Mouse (Mus musculus) lung, postnatal 0 days (tissue): ENCODE results near the gene Carmil1.

Source experiments
- CTCF ChIP-seq: IDR thresholded peaks from 2 replicates; pipeline ENCODE4 v1.5.1; 2016; ENCODE audit warnings: antibody characterized with exemption, mild to moderate bottlenecking
- EP300 ChIP-seq: IDR thresholded peaks from 2 replicates; pipeline ENCODE4 v1.6.1; 2016; ENCODE audit warnings: antibody characterized with exemption, mild to moderate bottlenecking, control low read depth

DNA sequence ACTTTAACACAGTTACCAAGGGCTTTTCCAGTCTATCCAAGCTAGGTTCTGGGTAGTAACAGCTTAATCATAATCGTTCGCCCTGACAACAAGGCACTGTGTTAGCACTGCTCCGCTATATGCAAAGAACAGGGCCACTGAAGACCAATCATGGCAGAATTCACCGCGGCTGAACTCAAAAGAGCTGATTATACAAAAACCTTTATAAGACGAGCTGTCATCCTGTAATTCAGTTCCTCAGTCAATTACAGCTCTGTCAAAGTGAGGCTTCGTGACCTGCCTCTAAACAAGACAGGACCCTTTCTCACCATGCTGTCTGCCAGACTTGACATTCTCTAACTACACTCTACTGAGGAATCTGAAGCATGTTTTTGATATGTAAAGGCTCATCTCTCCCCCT is 170.3 kb downstream of the Carmil1 start:
- TF ChIP-seq CTCF (no peak), EP300 (no peak)
